Mouse (Mus musculus) stomach, embryonic 15.5 days (tissue): ENCODE results near the gene Acy3. TPM values are rescaled to one million over a fixed set of nuclear protein-coding genes. Genes with fewer than 3 reads are reported as not detected.

Source experiments
- ATAC-seq: fragments of 200-750 bp; cut with Nextera tagmentation; 2 replicates; pipeline ENCODE4 v1.8.0; 2017; ENCODE audit warnings: low read depth, moderate number of reproducible peaks, moderate TSS enrichment; ENCODE audit not compliant: insufficient read depth, low FRiP score
- H3K27ac ChIP-seq: fragments of 300-500 bp; sonication (generic); 2 replicates; pipeline ENCODE4 v1.5.1; 2015; ENCODE audit warnings: mild to moderate bottlenecking, inconsistent platforms
- H3K27me3 ChIP-seq: fragments of 300-500 bp; sonication (generic); replicated peaks from 2 replicates; pipeline ENCODE4 v1.6.1; 2015; ENCODE audit warnings: inconsistent platforms
- H3K36me3 ChIP-seq: fragments of 300-500 bp; sonication (generic); 2 replicates; pipeline ENCODE4 v1.6.1; 2015; ENCODE audit warnings: inconsistent platforms
- H3K4me1 ChIP-seq: fragments of 300-500 bp; sonication (generic); 2 replicates; pipeline ENCODE4 v1.6.1; 2015; ENCODE audit warnings: inconsistent platforms
- H3K4me2 ChIP-seq: fragments of 300-500 bp; sonication (generic); 2 replicates; pipeline ENCODE4 v1.6.1; 2015; ENCODE audit warnings: mild to moderate bottlenecking, inconsistent platforms
- H3K4me3 ChIP-seq: fragments of 300-500 bp; sonication (generic); replicated peaks from 2 replicates; pipeline ENCODE4 v1.5.1; 2015; ENCODE audit warnings: inconsistent platforms
- H3K9ac ChIP-seq: fragments of 300-500 bp; sonication (generic); 2 replicates; pipeline ENCODE4 v1.6.1; 2015; ENCODE audit warnings: inconsistent platforms
- H3K9me3 ChIP-seq: fragments of 300-500 bp; sonication (generic); 2 replicates; pipeline ENCODE4 v1.6.1; 2016; ENCODE audit warnings: inconsistent platforms
- WGBS: fragments of 180-500 bp; shearing (Covaris S2); methylation state at CpG from one replicate; pipeline ENCODE4 v1.1.7; 2015; 5-methylcytosine and 5-hydroxymethylcytosine counted together
- polyA plus RNA-seq: library from polyadenylated mRNA; unstranded; fragments of >200 nt; fragmentation: Nextera tagmentation; extraction: Ambion mirVana; gene quantifications from 2 replicates; pipeline ENCODE4 v1.2.1, GENCODE M21; 2015

The Acy3 gene
- polyA plus RNA-seq, 1 experiment from 2014 or later = 9.8 TPM

DNA sequence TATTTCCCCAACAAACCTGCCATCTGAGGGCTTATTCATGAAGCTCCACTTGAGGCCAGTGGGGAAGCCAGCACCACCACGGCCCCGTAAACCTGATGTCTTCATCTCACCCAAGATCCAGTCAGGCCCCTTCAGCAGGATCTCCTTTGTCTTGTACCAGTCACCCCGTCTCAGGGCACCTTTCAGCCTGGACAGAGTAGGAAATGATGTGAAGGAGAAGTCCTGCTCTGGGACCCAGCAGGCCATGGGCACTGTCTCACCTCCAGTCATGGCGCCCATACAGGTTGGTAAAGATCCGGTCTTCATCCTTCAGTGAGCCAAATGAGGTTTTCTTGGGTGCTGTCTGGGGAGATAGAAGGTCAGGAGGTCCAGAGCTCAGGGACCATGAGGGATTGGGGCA, 24.7 kb downstream of the Acy3 start:
- Histone ChIP-seq H3K9me3 (no peaks in the 10 kb centered on the region), H3K4me1 (peaks cover 14% of the 10 kb centered on the region), H3K9ac (no peak overlapping the region), H3K27me3 (no peaks in the 10 kb centered on the region), H3K27ac (no peak overlapping the region), H3K36me3 (peaks cover 31% of the 10 kb centered on the region), H3K4me3 (no peak overlapping the region), H3K4me2 (no peak overlapping the region)
- ATAC-seq = no peak
- 91% methylated on average over 5 of the region's 5 CpGs for WGBS

- peak; percentile 99 for ATAC-seq
- H3K9me3 ChIP-seq = no peaks in the 10 kb centered on the region
- H3K4me3 ChIP-seq = peak within 1 kb of the TSS; percentile 94
- H3K4me1 ChIP-seq = peaks cover 14% of the 10 kb centered on the region
- peak within 1 kb of the TSS; percentile 68 for H3K27ac ChIP-seq
- WGBS = under 1% methylated on average over 45 of the region's 45 CpGs
- H3K27me3 ChIP-seq = no peaks in the 10 kb centered on the region
- peaks cover 20% of the 10 kb centered on the region for H3K36me3 ChIP-seq
- peak within 1 kb of the TSS; percentile 71 for H3K4me2 ChIP-seq
- peak within 1 kb of the TSS; percentile 82 for H3K9ac ChIP-seq
These were observed 26.2 kb downstream of the Acy3 start, which contains the start of gene Ndufv1 for GRCm38 (mm10) chr19:4012432-4013022. Gene Ndufv1 (minus strand): TSS chr19:4012806.

GRCm38 (mm10) chr19:4013066-4013465, 26.7 kb downstream of the Acy3 start:
- Histone ChIP-seq H3K27ac (peak overlapping the region; percentile 54; the same call in 1 of the 2 replicates), H3K27me3 (no peaks in the 10 kb centered on the region), H3K4me1 (peaks cover 14% of the 10 kb centered on the region), H3K9ac (no peak overlapping the region), H3K36me3 (peaks cover 15% of the 10 kb centered on the region; the same call in 1 of the 2 replicates), H3K9me3 (no peaks in the 10 kb centered on the region), H3K4me2 (peak overlapping the region; percentile 71), H3K4me3 (peak overlapping the region; percentile 94)
- peak; percentile 12 for ATAC-seq
- 15% methylated on average over 9 of the region's 9 CpGs for WGBS

DNA sequence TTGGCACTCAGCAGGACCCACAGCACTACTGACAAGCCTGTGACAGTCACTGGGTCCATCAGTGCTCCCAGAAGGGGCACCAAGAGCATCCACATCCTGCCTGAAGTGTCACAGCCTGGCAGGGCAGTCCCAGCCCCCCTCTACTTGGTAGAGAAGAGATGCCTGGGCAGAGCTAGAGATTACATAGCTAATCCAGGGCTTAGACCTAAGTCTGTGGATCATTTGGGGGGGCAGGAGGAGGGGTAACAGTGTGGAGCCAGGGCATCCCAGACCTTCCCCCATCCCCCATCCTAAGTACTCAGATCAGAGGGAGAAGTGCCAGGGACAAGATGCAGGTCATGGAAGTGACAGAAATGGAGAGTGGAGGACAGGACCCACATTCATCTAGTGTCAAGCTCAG, 28.4 kb downstream of the Acy3 start:
- Histone ChIP-seq H3K4me2 (no peak overlapping the region), H3K27ac (no peak overlapping the region), H3K4me1 (peaks cover 23% of the 10 kb centered on the region), H3K9ac (no peak overlapping the region), H3K36me3 (peaks cover 4% of the 10 kb centered on the region; the same call in 1 of the 2 replicates), H3K27me3 (no peaks in the 10 kb centered on the region), H3K9me3 (no peaks in the 10 kb centered on the region), H3K4me3 (no peak overlapping the region)
- ATAC-seq = no peak

- H3K9me3 ChIP-seq = no peaks in the 10 kb centered on the region
- H3K36me3 ChIP-seq = peaks cover 4% of the 10 kb centered on the region; the same call in 1 of the 2 replicates
- no peak overlapping the region for H3K27ac ChIP-seq
- no peak overlapping the region for H3K9ac ChIP-seq
- H3K27me3 ChIP-seq = no peaks in the 10 kb centered on the region
- H3K4me1 ChIP-seq = peaks cover 23% of the 10 kb centered on the region
- 60% methylated on average over 5 of the region's 5 CpGs for WGBS
- no peak for ATAC-seq
- H3K4me2 ChIP-seq = no peak overlapping the region
- no peak overlapping the region for H3K4me3 ChIP-seq
These were observed 29.3 kb downstream of the Acy3 start for GRCm38 (mm10) chr19:4015635-4016034.

GRCm38 (mm10) chr19:4017921-4018587, 31.7 kb downstream of the Acy3 start:
- Histone ChIP-seq H3K27me3 (no peaks in the 10 kb centered on the region), H3K4me3 (no peak overlapping the region), H3K4me2 (no peak overlapping the region), H3K9me3 (no peaks in the 10 kb centered on the region), H3K4me1 (peaks cover 10% of the 10 kb centered on the region), H3K9ac (no peak overlapping the region), H3K27ac (no peak overlapping the region), H3K36me3 (no peaks in the 10 kb centered on the region)
- no peak for ATAC-seq
- WGBS = 53% methylated on average over 10 of the region's 10 CpGs

GRCm38 (mm10) chr19:4018743-4019583, 32.6 kb downstream of the Acy3 start:
- peak; percentile 79 for ATAC-seq
- peaks cover 9% of the 10 kb centered on the region; the same call in 1 of the 2 replicates for H3K4me1 ChIP-seq
- no peaks in the 10 kb centered on the region for H3K36me3 ChIP-seq
- H3K27me3 ChIP-seq = no peaks in the 10 kb centered on the region
- H3K9ac ChIP-seq = no peak overlapping the region
- H3K4me2 ChIP-seq = peak overlapping the region; percentile 8; the same call in 1 of the 2 replicates
- H3K4me3 ChIP-seq = no peak overlapping the region
- H3K9me3 ChIP-seq = no peaks in the 10 kb centered on the region
- 29% methylated on average over 18 of the region's 18 CpGs for WGBS
- 0 out of 2 replicates have a peak overlapping the region, but pooled peaks have one; percentile 16 for H3K27ac ChIP-seq

DNA sequence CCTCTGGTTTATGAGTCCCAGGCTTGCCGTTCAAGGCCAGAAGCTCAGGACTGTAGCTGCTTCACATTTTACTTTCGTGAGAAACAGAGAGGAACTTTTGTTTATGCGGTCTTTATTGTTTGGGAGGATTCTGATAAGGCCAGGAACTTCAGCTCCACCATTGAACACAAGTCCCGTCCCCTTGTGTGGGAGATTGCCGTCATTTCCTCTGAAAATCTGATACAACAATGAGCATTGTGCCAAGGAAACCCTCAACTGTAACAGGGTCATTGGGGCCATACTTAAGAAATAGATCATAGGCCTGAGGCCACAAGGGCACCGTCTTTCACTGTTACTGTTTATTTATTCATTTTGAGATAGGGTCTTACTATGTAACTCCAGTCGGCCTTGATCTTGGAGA, 36.8 kb downstream of the Acy3 start:
- 62% methylated on average over 7 of the region's 7 CpGs for WGBS
- Histone ChIP-seq H3K9me3 (no peaks in the 10 kb centered on the region), H3K27me3 (no peaks in the 10 kb centered on the region), H3K4me2 (no peak overlapping the region), H3K4me3 (no peak overlapping the region), H3K27ac (no peak overlapping the region), H3K4me1 (peaks cover 9% of the 10 kb centered on the region; the same call in 1 of the 2 replicates), H3K36me3 (no peaks in the 10 kb centered on the region), H3K9ac (no peak overlapping the region)
- no peak for ATAC-seq

DNA sequence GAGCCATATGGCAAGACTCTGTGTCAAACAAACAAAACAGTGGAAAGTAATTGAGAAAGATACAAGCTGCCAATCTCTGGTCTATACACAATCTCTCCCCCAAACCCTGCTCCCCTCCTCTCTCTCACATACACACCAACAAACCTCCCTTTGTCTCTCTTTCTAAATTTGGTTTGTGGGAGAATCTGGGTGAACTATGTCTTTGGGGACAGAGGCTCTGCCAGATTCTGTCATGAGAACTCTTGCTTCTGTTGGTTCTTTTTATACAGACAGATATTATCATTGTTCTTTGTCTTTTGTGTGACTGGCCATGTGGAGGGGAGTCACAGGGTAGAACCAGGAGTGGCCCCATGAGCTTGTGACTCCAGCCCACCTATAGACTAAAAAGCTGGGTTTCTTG, 41.2 kb downstream of the Acy3 start:
- Histone ChIP-seq H3K9me3 (no peaks in the 10 kb centered on the region), H3K27me3 (no peaks in the 10 kb centered on the region), H3K4me1 (peaks cover 2% of the 10 kb centered on the region; the same call in 1 of the 2 replicates), H3K4me2 (no peak overlapping the region), H3K4me3 (no peak overlapping the region), H3K36me3 (no peaks in the 10 kb centered on the region), H3K9ac (no peak overlapping the region), H3K27ac (no peak overlapping the region)
- ATAC-seq = no peak

- Histone ChIP-seq H3K36me3 (no peaks in the 10 kb centered on the region), H3K4me1 (peaks cover 16% of the 10 kb centered on the region), H3K4me3 (no peak overlapping the region), H3K4me2 (no peak overlapping the region), H3K27me3 (no peaks in the 10 kb centered on the region), H3K27ac (peak overlapping the region; percentile 33; the same call in 1 of the 2 replicates), H3K9me3 (no peaks in the 10 kb centered on the region), H3K9ac (no peak overlapping the region)
- ATAC-seq = no peak
- 51% methylated on average over 7 of the region's 7 CpGs for WGBS
These were observed 46.3 kb downstream of the Acy3 start for GRCm38 (mm10) chr19:4032668-4033067.

GRCm38 (mm10) chr19:4033298-4033697, 46.9 kb downstream of the Acy3 start:
- ATAC-seq = peak; percentile 43; the same call in 1 of the 2 replicates

More at GRCm38 (mm10) chr19:4033298-4033697, 46.9 kb downstream of the Acy3 start:
- Histone ChIP-seq H3K4me3 (no peak overlapping the region), H3K9me3 (no peaks in the 10 kb centered on the region), H3K4me1 (peaks cover 16% of the 10 kb centered on the region), H3K36me3 (no peaks in the 10 kb centered on the region), H3K9ac (no peak overlapping the region), H3K27ac (no peak overlapping the region; the same call in 1 of the 2 replicates), H3K4me2 (no peak overlapping the region), H3K27me3 (no peaks in the 10 kb centered on the region)
- 61% methylated on average over 3 of the region's 3 CpGs for WGBS
